Mouse (Mus musculus): ENCODE data around the gene Atp6v0e2. TPM values are rescaled to one million over a fixed set of nuclear protein-coding genes. Genes with fewer than 3 reads are reported as not detected.

The Atp6v0e2 gene
- polyA plus RNA-seq, 1 experiment from 2014 or later = 78.6 TPM

Other genes with a start within 250 kb of the Atp6v0e2 start
- 27.2 and 28.1 TPM in 2 replicates for gene Krba1, start 142.0 kb upstream of the Atp6v0e2 start, polyA plus RNA-seq (2016; fragmentation: Nextera tagmentation; extraction: Ambion mirVana)
- gene Zfp467, start 91.8 kb upstream of the Atp6v0e2 start, polyA plus RNA-seq (2016; fragmentation: Nextera tagmentation; extraction: Ambion mirVana) = 22.1 and 22.7 TPM in 2 replicates
- gene Sspo, start 89.4 kb upstream of the Atp6v0e2 start, polyA plus RNA-seq (2016; fragmentation: Nextera tagmentation; extraction: Ambion mirVana) = 0.40 and 0.53 TPM in 2 replicates
- 16.7 and 21.3 TPM in 2 replicates for gene Lrrc61, start 17.2 kb downstream of the Atp6v0e2 start, polyA plus RNA-seq (2016; fragmentation: Nextera tagmentation; extraction: Ambion mirVana)
- gene Rarres2, start 35.2 kb downstream of the Atp6v0e2 start, polyA plus RNA-seq (2016; fragmentation: Nextera tagmentation; extraction: Ambion mirVana) = 0.74 and 1.2 TPM in 2 replicates
- gene Gm45021, start 52.0 kb downstream of the Atp6v0e2 start, polyA plus RNA-seq (2016; fragmentation: Nextera tagmentation; extraction: Ambion mirVana) = not detected in 2 replicates
- 46.7 and 50.0 TPM in 2 replicates for gene Repin1, start 56.3 kb downstream of the Atp6v0e2 start, polyA plus RNA-seq (2016; fragmentation: Nextera tagmentation; extraction: Ambion mirVana)
- gene Gm44965, start 56.3 kb downstream of the Atp6v0e2 start, polyA plus RNA-seq (2016; fragmentation: Nextera tagmentation; extraction: Ambion mirVana) = not detected in 2 replicates
- 13.4 and 14.9 TPM in 2 replicates for gene Zfp775, start 64.4 kb downstream of the Atp6v0e2 start, polyA plus RNA-seq (2016; fragmentation: Nextera tagmentation; extraction: Ambion mirVana)
- 1.2 and 1.6 TPM in 2 replicates for gene AI854703, start 89.1 kb downstream of the Atp6v0e2 start, polyA plus RNA-seq (2016; fragmentation: Nextera tagmentation; extraction: Ambion mirVana)
- 0.36 TPM in 2 replicates for gene Gimap8, start 109.6 kb downstream of the Atp6v0e2 start, polyA plus RNA-seq (2016; fragmentation: Nextera tagmentation; extraction: Ambion mirVana)
- 2.0 and 2.6 TPM in 2 replicates for gene Gimap9, start 138.5 kb downstream of the Atp6v0e2 start, polyA plus RNA-seq (2016; fragmentation: Nextera tagmentation; extraction: Ambion mirVana)
- 2.8 and 3.4 TPM in 2 replicates for gene Gimap4, start 146.9 kb downstream of the Atp6v0e2 start, polyA plus RNA-seq (2016; fragmentation: Nextera tagmentation; extraction: Ambion mirVana)
- 5.7 and 6.5 TPM in 2 replicates for gene Gimap6, start 170.6 kb downstream of the Atp6v0e2 start, polyA plus RNA-seq (2016; fragmentation: Nextera tagmentation; extraction: Ambion mirVana)
- gene Gm28053, start 181.0 kb downstream of the Atp6v0e2 start, polyA plus RNA-seq (2016; fragmentation: Nextera tagmentation; extraction: Ambion mirVana) = not detected in 2 replicates
- not detected in 2 replicates for gene Gimap7, start 181.0 kb downstream of the Atp6v0e2 start, polyA plus RNA-seq (2016; fragmentation: Nextera tagmentation; extraction: Ambion mirVana)
- gene Gimap1, start 201.4 kb downstream of the Atp6v0e2 start, polyA plus RNA-seq (2016; fragmentation: Nextera tagmentation; extraction: Ambion mirVana) = 3.0 and 3.3 TPM in 2 replicates
- 0.50 and 1.0 TPM in 2 replicates for gene Gimap5, start 208.6 kb downstream of the Atp6v0e2 start, polyA plus RNA-seq (2016; fragmentation: Nextera tagmentation; extraction: Ambion mirVana)
- gene Gimap3, start 233.2 kb downstream of the Atp6v0e2 start, polyA plus RNA-seq (2016; fragmentation: Nextera tagmentation; extraction: Ambion mirVana) = not detected in 2 replicates

All from forebrain, embryonic 12.5 days (tissue).